Mouse (Mus musculus): ENCODE measurements around the gene Cd93.

GRCm38 (mm10) chr2:148449659-148450058 lies 6.3 kb upstream of the Cd93 start:
- TF ChIP-seq POLR2A (IDR thresholded peaks at IDR 0.05; ENCODE audit: insufficient read length, low read depth) (no peak), CEBPB (IDR thresholded peaks at IDR 0.05; ENCODE audit: insufficient read depth, poor library complexity, severe bottlenecking) (no peak), MYOG (IDR thresholded peaks at IDR 0.05; ENCODE audit: control insufficient read depth in 1 of 3, insufficient read depth in 1 of 3, insufficient read length in 2 of 3, low read depth in 2 of 3) (no peak), E2F4 (IDR thresholded peaks at IDR 0.05; ENCODE audit: insufficient read depth) (no peak), SRF (IDR thresholded peaks at IDR 0.05; ENCODE audit: control insufficient read depth, insufficient read length, low read depth) (no peak), TCF12 (IDR thresholded peaks at IDR 0.05; ENCODE audit: insufficient read depth, poor library complexity, severe bottlenecking) (no peak), MAX (IDR thresholded peaks at IDR 0.05; ENCODE audit: low read depth) (no peak)

Measured in myocyte (in vitro differentiated cells).